Mouse (Mus musculus) monocyte, adult 59 days (primary cell): ENCODE data around the gene G6pc. TPM values are rescaled to one million over a fixed set of nuclear protein-coding genes. Genes with fewer than 3 reads are reported as not detected.

Experiments
- total RNA-seq, 2 experiments: library from RNA; stranded (reverse); gene quantifications; one replicate each; pipeline ENCODE4 v1.2.4; 2023

The G6pc gene
- not detected for total RNA-seq

DNA sequence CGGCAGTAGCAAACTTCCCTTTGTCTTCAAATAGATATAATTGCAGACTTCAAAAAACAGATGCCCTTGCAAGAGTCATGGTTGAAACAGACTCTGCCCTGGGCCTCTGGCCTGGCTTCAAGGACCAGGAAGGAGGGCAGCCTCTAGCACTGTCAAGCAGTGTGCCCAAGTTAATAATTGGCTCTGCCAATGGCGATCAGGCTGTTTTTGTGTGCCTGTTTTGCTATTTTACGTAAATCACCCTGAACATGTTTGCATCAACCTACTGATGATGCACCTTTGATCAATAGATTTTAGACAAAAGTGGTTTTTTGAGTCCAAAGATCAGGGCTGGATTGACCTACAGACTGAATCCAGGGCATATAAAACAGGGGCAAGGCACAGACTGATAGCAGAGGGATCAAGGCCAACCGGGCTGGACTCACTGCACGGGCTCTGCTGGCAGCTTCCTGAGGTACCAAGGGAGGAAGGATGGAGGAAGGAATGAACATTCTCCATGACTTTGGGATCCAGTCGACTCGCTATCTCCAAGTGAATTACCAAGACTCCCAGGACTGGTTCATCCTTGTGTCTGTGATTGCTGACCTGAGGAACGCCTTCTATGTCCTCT, at the start of gene G6pc:
G6pc (plus strand) TSS at position 236 of the 610 bp plus-strand sequence.

DNA sequence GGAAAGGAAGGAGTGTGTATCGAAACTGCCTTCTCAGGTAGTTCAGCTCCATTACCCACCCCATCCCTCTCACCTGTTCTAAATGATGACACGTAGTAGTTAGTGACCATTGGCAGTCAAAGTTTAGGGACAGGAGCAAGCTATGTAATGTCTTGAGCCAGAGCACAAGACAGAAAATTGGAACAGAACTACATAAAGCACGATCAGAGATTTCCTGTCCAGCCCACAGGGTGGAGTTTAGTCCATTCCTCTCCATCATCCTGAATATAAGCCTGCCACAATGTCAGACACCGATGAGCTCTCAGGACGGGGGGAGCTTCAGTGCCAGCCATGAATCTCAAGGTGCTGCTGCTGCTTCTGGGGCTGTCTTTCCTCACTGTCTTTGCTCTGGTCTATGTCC, 42.6 kb upstream of the G6pc start, which contains the start of gene Aoc2:
Aoc2 (plus strand) TSS at position 301 of the 400 bp plus-strand sequence.

DNA sequence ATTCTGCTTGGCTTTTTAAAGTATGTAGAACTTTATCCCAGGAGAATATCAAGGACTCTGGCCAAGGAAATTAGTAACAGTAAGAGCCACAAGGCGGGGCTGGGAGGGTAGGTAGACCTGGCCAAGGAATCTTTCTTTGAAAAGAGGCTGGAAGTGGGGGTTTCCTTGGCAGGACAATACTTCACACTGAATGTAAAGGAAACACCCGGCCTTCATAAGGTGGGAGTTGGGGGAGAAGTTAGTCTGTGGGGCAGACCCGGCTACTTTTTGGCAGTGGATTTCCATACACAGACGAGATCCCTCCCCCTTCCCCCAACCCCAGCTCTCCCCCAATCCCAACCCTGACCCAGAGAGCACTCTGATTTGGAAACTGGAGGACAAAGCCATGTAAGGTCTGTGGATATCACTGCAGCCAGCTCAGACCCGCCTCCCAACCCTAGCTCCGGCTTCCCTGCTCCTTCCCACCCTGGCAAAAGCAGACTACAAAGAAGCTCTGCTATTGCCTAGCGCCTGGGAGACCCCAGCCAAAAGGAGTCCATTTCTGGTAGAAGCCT, 36.9 kb upstream of the G6pc start, which contains the start of gene Aoc3:
Aoc3 (plus strand) TSS at position 235 of the 554 bp plus-strand sequence.

DNA sequence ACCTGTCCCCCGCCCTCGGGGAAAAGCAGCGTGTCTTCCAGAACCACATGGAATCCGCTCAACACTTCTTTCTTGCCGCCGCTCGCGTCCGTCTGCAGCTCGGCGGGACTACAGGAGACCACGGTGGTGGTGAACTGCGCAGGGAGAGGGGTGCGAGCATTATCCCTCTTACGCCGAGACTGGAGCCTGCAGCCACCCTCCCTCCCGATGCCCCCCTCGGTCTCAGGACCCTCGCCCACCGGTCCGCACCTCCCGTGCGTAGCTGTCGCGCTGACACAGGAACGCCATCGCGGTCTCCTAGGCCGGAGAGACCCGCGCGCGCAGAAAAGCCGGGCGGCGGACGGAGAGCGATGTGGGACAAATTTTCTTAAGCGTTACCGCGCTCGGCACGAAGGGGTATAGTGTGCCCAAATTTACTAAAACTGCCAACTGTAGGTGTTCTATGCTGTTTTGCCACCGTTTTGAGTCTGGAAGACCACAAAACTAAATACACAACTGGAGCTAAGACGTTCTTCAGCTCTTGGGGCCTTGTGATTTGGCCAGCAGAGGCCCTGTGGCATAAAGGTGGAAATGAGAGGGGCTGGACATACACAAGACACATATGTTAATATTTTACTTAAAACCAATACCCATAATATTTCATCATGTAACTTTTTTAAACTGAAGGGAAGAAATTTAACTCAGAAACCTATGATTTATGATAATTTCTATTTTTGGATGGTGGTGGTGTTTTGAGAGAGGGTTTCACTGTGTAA, 49.9 kb downstream of the G6pc start, which contains the start of gene Aarsd1:
Aarsd1 (minus strand) TSS at position 515 of the 755 bp plus-strand sequence.

GRCm38 (mm10) chr11:101424105-101424851, 56.9 kb downstream of the G6pc start, which contains the start of gene Gm27029:
Gene Gm27029 (minus strand): TSS chr11:101424796.

DNA sequence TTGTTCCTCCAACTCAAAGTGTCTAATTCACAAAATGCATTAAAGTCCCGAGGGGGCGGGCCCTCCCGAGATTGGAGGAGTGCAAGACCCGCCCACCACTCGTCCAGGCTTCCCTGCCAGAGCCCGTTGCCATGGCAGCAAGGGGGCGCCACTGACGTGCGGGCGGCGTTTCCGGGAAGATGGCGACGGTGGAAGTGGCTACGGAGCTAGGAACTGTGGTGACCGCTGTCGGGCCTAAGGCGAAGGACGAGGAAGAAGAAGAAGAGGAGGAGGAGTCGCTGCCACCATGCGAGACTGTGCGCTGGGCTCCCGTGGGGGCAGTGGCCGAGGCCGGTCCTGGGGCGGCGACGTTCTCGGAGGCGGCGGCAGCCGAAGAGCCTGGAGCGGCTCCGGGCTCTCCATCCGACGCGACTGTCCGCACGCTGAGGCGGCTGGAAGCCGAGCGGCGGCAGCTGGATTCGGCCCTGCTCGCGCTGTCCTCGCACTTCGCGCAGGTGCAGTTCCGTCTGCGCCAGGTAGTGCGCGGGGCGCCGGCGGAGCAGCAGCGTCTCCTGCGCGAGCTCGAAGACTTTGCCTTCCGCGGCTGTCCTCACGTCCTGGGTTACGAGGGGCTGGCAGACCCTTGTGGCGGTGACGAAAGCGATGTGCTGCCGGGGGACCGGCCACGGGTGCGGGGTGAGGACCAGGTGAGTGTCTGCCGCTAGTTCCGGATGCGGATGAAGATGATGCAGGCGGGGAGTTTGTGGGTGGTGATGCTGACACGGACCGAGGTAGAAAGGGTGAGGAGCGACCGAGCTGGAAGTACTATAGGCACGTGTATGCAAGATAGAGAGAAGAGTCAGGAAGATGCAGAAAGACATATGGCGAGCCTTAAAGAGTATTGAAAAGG, 57.8 kb downstream of the G6pc start, which contains the start of the genes Rundc1 and Ptges3l:
Rundc1 (plus strand) TSS at position 161 of the 889 bp plus-strand sequence.
Ptges3l (minus strand) TSS at position 409 of the 889 bp plus-strand sequence.

Other genes starting within 250 kb of the G6pc start
- 10 to 100 TPM; 45.1 to 49.4 TPM for gene Retreg3, start 247.7 kb upstream of the G6pc start, total RNA-seq
- gene Tubg1, start 247.6 kb upstream of the G6pc start, total RNA-seq, result 1 to 10 TPM; 7.3 to 9.3 TPM
- under 1 TPM; 0.61 to 0.76 TPM for gene Tubg2, start 211.7 kb upstream of the G6pc start, total RNA-seq
- gene Cntnap1, start 197.0 kb upstream of the G6pc start, total RNA-seq, result 1 to 10 TPM; 1.2 to 1.8 TPM
- gene Plekhh3, start 196.2 kb upstream of the G6pc start, total RNA-seq, result 1 to 10 TPM; 8.2 to 9.4 TPM
- 1 to 10 TPM in 1 of 2 experiments, not detected in 1; 1.0 TPM for gene Ccr10, start 192.1 kb upstream of the G6pc start, total RNA-seq
- 10 to 100 TPM; 55.4 to 58.7 TPM for gene Ezh1, start 141.1 kb upstream of the G6pc start, total RNA-seq
- not detected for gene Ramp2, start 121.5 kb upstream of the G6pc start, total RNA-seq
- 10 to 100 TPM; 61.8 to 65.1 TPM for gene Vps25, start 113.9 kb upstream of the G6pc start, total RNA-seq
- gene Wnk4, start 107.0 kb upstream of the G6pc start, total RNA-seq, result under 1 TPM in 1 of 2 experiments, not detected in 1; 0.21 TPM
- not detected for gene Cntd1, start 88.5 kb upstream of the G6pc start, total RNA-seq
- 10 to 100 TPM; 37.7 to 38.0 TPM for gene Coa3, start 88.4 kb upstream of the G6pc start, total RNA-seq
- gene Becn1, start 65.3 kb upstream of the G6pc start, total RNA-seq, result 100 to 1,000 TPM; 158 to 172 TPM
- gene Psme3, start 51.3 kb upstream of the G6pc start, total RNA-seq, result 10 to 100 TPM; 74.0 to 80.6 TPM
- gene Aoc2, start 42.5 kb upstream of the G6pc start, total RNA-seq, result 1 to 10 TPM; 3.5 to 4.1 TPM
- gene Aoc3, start 37.0 kb upstream of the G6pc start, total RNA-seq, result not detected
- 10 to 100 TPM in 1 of 2 experiments, 1 to 10 TPM in 1; 9.5 to 13.1 TPM for gene Aarsd1, start 50.1 kb downstream of the G6pc start, total RNA-seq
- gene Gm27029, start 57.2 kb downstream of the G6pc start, total RNA-seq, result under 1 TPM in 1 of 2 experiments, not detected in 1; 0.66 TPM
- gene Rundc1, start 57.5 kb downstream of the G6pc start, total RNA-seq, result 10 to 100 TPM; 12.3 to 12.9 TPM
- under 1 TPM; 0.36 to 0.73 TPM for gene Ptges3l, start 57.8 kb downstream of the G6pc start, total RNA-seq
- 100 to 1,000 TPM in 1 of 2 experiments, 10 to 100 TPM in 1; 49.3 to 126 TPM for gene Rpl27, start 74.7 kb downstream of the G6pc start, total RNA-seq
- gene Ifi35, start 80.8 kb downstream of the G6pc start, total RNA-seq, result 10 to 100 TPM; 53.4 to 61.1 TPM
- gene Rnd2, start 97.4 kb downstream of the G6pc start, total RNA-seq, result 1 to 10 TPM in 1 of 2 experiments, under 1 TPM in 1; 0.94 to 1.6 TPM
- gene Vat1, start 98.7 kb downstream of the G6pc start, total RNA-seq, result 10 to 100 TPM; 31.7 to 40.3 TPM
- 1 to 10 TPM in 1 of 2 experiments, under 1 TPM in 1; 0.76 to 1.1 TPM for gene Brca1, start 184.4 kb downstream of the G6pc start, total RNA-seq
- 100 to 1,000 TPM; 101 to 115 TPM for gene Nbr1, start 184.6 kb downstream of the G6pc start, total RNA-seq
- gene Tmem106a, start 214.7 kb downstream of the G6pc start, total RNA-seq, result 10 to 100 TPM; 43.4 to 78.1 TPM
- gene Gm11634, start 231.7 kb downstream of the G6pc start, total RNA-seq, result not detected